Mouse (Mus musculus): ENCODE measurements at regions not wholly inside any gene's neighbourhood (a gene's known extent, or its start where the extent isn't known, plus 50 kb on each side); places are given as distances from the start of the nearest gene placed in this dataset.

GRCm38 (mm10) chr16:5467587-5467986 is 211.8 kb upstream of the Eef2kmt start:
- DNase-seq (ENCODE audit: low spot score in 2 of 2), result peak in 1 of 2 experiments; percentile 34

GRCm38 (mm10) chr16:5466760-5467159 is 211.0 kb upstream of the Eef2kmt start:
- DNase-seq (ENCODE audit: low spot score in 2 of 2), result no peak

- DNase-seq (ENCODE audit: low spot score in 2 of 2), result no peak
These were observed 199.7 kb upstream of the Eef2kmt start for GRCm38 (mm10) chr16:5455352-5455965.

GRCm38 (mm10) chr16:5454243-5454642 is 198.5 kb upstream of the Eef2kmt start:
- no peak for DNase-seq (ENCODE audit: low spot score in 2 of 2)

- no peak for DNase-seq (ENCODE audit: low spot score in 2 of 2)
These were observed 197.2 kb upstream of the Eef2kmt start for GRCm38 (mm10) chr16:5452971-5453370.

GRCm38 (mm10) chr16:5445776-5446175 is 190.0 kb upstream of the Eef2kmt start:
- no peak for DNase-seq (ENCODE audit: low spot score in 2 of 2)

- DNase-seq (ENCODE audit: low spot score in 2 of 2), result no peak
These were observed 189.0 kb upstream of the Eef2kmt start for GRCm38 (mm10) chr16:5444785-5445184.

GRCm38 (mm10) chr16:5439717-5440116 is 183.9 kb upstream of the Eef2kmt start:
- no peak for DNase-seq (ENCODE audit: low spot score in 2 of 2)

GRCm38 (mm10) chr16:5438405-5438804 is 182.6 kb upstream of the Eef2kmt start:
- DNase-seq (ENCODE audit: low spot score in 2 of 2), result no peak

GRCm38 (mm10) chr16:5431689-5432088 is 175.9 kb upstream of the Eef2kmt start:
- no peak for DNase-seq (ENCODE audit: low spot score in 2 of 2)

- peak; percentile 16 to 40 for DNase-seq (ENCODE audit: low spot score in 2 of 2)
These were observed 175.3 kb upstream of the Eef2kmt start for GRCm38 (mm10) chr16:5431111-5431510.

GRCm38 (mm10) chr16:5429466-5429865 is 173.7 kb upstream of the Eef2kmt start:
- no peak for DNase-seq (ENCODE audit: low spot score in 2 of 2)

GRCm38 (mm10) chr16:5425908-5426307 is 170.1 kb upstream of the Eef2kmt start:
- DNase-seq (ENCODE audit: low spot score in 2 of 2), result no peak

- no peak for DNase-seq (ENCODE audit: low spot score in 2 of 2)
These were observed 166.3 kb upstream of the Eef2kmt start for GRCm38 (mm10) chr16:5422041-5422440.

GRCm38 (mm10) chr16:5421591-5421990 is 165.8 kb upstream of the Eef2kmt start:
- no peak for DNase-seq (ENCODE audit: low spot score in 2 of 2)

- peak in 1 of 2 experiments; percentile 22 for DNase-seq (ENCODE audit: low spot score in 2 of 2)
These were observed 163.7 kb upstream of the Eef2kmt start for GRCm38 (mm10) chr16:5419467-5419866.

- DNase-seq (ENCODE audit: low spot score in 2 of 2), result peak; percentile 17 to 21
These were observed 162.8 kb upstream of the Eef2kmt start for GRCm38 (mm10) chr16:5418462-5419197.

- no peak for DNase-seq (ENCODE audit: low spot score in 2 of 2)
These were observed 159.5 kb upstream of the Eef2kmt start for GRCm38 (mm10) chr16:5415310-5415709.

- no peak for DNase-seq (ENCODE audit: low spot score in 2 of 2)
These were observed 156.1 kb upstream of the Eef2kmt start for GRCm38 (mm10) chr16:5411819-5412385.

GRCm38 (mm10) chr16:5406711-5407110 is 150.9 kb upstream of the Eef2kmt start:
- peak in 1 of 2 experiments; percentile 49 for DNase-seq (ENCODE audit: low spot score in 2 of 2)

GRCm38 (mm10) chr16:5393336-5393735 is 137.6 kb upstream of the Eef2kmt start:
- no peak for DNase-seq (ENCODE audit: low spot score in 2 of 2)

- DNase-seq (ENCODE audit: low spot score in 2 of 2), result no peak
These were observed 127.1 kb upstream of the Eef2kmt start for GRCm38 (mm10) chr16:5382930-5383329.

Data from frontal cortex, postnatal 10 days (tissue).